Mouse (Mus musculus) heart, adult 18-20 months (tissue): ENCODE results near the gene Filip1. TPM values are rescaled to one million over a fixed set of nuclear protein-coding genes. Genes with fewer than 3 reads are reported as not detected.

ENCODE experiments used
- DNase-seq, 2 experiments: peaks; one replicate each; pipeline ENCODE4 v3.0.0; 2021 to 2022; ENCODE audit warnings: mixed read lengths in 1 of 2
- total RNA-seq, 2 experiments: library from RNA; stranded (reverse); gene quantifications; 2 replicates each; pipeline ENCODE4 v1.2.3; 2021

The Filip1 gene
- total RNA-seq, 2 experiments from 2014 or later, result 79.3 to 88.2 TPM

- DNase-seq, result no peak
Measured at GRCm38 (mm10) chr9:79765329-79765728, 247.3 kb downstream of the Filip1 start.

Other genes with a start within 250 kb of the Filip1 start
- 10 to 100 TPM; 63.7 to 65.6 TPM for gene Tmem30a, start 219.3 kb downstream of the Filip1 start, total RNA-seq
- gene Senp6, start 54.1 kb upstream of the Filip1 start, total RNA-seq, result 10 to 100 TPM; 64.3 to 65.1 TPM
- 10 to 100 TPM; 10.5 to 10.8 TPM for gene Myo6, start 152.2 kb upstream of the Filip1 start, total RNA-seq